Mouse (Mus musculus): ENCODE measurements around the gene Adgrf3.

Gene Adgrf3

DNA sequence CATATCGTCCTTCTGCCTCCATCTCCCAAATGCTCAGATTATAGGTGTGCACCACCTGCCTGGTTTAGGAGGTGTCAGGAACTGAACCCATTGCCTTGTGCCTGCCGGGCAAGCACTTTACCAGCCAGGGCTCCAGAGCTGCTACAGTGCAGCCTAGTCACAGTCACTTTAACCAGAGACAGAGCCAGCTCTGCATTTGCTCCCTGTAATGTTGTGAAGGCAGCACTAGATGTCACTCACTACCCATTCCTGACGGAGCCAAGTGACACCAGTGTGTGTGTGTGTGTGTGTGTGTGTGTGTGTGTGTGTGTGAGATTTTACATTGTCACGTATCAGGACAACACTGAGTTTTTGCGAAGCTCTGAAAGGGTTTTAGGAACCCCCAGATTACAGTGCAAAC lies 4.0 kb downstream of the Adgrf3 start:
- peak; percentile 71 to 73 for DNase-seq

DNA sequence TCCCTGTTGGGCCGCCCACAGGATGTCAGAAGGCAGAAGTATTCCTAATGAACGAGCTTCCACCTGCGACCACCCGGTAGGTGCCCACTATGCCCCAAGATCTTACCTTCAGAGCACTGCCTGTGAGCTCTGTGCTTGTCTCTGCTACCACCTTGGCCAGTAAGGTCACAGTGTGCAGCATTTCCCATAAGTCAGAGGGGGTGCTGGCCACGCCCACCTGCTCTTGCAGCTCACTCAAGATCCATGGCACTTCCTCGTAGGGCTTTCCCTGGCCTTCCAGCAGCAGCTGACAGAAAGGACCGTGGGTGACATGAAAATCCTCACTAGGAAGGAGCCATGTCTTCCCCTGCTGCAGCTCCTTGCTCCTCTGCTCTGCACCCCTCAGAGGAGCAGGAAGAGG lies 7.3 kb downstream of the Adgrf3 start:
- no peak for DNase-seq

DNA sequence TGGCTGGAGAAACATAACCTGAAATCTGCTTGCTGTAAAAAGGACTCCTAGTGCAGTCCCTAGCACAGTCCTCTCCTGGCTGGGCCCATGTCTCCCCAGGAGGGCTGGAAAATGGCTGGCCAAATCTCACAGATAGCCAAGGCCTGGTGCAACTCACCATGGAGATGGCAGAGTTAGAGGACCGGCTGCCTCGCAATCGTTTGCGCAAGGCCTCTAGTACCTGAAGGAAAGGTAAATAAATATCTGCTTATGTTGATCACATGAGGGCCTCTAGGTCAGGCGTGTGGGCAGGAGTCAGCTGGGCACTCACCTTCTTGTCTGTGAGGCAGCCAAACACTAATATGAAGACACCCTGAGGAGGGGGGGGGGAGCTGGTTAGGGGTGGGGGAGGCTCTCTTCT lies 10.2 kb downstream of the Adgrf3 start:
- DNase-seq, result no peak

DNA sequence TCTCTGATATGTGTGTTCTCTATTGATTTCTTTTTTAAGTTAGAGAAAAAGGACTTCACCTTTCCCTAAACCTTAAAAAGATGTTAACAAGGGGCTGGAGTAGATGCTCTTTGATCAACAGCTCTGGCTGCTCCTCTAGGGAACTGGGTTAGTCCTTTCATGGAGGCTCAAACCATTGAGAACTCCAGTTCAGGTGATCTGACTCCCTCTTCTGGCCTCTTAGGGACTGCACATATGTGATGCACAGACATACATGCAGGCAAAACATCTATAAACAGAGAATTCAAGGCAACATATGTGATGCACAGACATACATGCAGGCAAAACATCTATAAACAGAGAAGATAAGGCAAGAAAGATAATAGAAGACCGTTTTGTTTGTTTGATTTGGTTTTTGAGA lies 13.1 kb downstream of the Adgrf3 start:
- DNase-seq, result no peak

DNA sequence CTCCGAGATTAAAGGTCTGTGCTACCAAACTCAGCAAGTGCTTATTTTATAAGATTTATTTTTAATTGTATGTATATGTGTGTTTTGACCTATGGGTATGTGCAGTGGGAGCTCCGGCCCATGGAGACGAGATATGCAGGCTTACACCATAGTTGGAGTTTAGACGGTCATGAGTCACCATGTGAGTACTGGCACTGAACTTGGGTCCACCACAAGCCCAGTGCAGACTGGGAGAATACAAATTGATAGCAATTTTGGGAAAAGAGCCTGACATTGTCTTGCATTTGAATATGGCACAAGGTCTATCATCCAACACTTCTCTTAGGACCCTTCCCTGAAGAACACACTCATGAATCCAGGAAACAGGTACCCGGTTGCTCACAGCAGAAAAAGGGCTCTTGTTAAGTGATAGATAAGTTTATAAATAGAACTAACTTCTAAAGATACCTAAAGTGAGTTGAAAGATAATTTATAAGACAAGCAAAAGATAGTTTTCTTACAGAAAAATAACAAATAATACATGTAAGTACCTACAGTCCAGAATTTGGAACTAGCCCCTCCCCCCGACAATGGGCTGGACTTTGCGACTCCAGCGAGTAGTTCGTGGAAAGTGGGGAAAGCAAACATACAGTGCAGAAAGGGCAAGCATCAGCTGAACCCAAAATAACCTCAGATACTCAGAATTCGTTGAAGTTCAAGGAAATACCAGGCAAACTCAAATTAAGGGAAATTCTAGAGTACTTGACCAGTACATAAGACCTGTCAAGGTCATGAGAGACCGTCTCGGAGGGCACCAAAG lies 17.6 kb downstream of the Adgrf3 start:
- no peak for DNase-seq

DNA sequence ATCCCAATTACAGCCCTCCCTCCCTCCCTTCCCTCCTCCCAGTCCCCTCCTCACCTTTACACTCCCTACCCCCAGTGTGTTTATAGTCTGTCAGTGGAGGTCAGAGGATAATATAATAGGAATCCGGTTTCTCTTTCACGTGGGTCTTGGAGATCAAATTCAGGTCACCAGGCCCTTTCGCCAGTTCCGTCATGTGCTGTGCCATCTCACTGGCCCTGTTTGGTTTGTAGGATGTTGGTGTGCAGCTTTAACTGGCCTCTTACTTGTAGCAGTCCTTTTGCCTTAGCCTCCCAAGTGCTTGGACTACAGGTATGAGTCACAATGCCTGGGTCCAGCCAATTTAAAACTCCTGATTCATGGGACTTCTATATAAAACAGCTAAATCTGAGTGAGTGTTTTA lies 29.7 kb downstream of the Adgrf3 start:
- DNase-seq, result no peak

DNA sequence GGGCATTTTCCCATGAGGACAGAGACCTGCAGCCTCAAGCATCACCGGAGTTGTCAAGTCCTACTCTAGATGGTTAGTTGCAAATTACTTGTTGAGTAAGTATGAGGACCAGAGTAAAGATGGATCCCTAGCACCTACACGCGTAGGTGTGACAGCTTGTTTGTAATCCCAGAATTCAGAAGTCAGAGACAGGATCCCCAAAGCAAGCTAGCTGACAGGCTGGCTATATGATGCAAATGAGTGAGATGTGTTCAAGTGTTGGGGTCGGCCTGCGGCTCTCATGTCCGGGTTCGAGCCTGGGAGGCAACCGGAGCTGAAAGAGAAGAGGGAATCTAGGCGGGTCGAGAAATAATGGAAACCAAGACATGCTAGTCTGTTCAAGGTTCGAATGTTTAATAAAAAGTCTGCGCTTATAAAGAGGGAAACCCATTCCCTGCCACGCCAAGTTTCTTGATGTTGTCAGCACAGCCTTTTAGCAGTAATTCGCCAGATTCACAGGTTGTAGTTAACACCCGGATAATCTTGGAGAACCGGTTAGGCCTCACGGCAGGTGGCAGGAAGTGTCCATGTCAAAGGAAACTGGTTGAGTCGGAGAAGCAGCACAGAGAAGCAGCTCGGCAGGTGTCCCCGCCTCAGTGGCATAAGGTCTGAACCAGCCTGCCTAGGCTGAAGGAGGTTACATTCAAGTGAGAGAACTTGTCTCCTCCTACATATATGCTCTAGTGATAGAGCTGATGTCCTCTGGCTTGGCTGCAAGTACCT lies 32.4 kb downstream of the Adgrf3 start:
- no peak for DNase-seq

DNA sequence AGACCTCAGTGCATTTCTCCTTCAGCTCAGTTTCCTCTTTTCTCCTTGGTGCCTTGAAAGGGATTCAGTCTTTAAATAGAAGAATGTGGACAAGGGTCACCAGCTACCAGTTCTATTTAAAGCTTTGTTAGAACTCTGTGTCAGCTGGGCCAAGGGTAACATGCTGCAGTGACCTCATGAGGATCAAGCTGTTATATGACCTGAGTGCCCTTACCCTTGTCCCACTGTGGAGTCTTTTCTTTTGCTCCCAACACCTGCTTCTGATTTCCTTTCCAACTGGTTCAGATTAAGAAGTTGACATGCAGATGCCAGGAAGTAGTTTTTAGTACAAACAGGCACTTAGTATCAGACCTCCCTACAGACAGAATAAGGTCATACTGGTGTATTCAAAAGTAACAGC lies 33.4 kb downstream of the Adgrf3 start:
- no peak for DNase-seq

DNA sequence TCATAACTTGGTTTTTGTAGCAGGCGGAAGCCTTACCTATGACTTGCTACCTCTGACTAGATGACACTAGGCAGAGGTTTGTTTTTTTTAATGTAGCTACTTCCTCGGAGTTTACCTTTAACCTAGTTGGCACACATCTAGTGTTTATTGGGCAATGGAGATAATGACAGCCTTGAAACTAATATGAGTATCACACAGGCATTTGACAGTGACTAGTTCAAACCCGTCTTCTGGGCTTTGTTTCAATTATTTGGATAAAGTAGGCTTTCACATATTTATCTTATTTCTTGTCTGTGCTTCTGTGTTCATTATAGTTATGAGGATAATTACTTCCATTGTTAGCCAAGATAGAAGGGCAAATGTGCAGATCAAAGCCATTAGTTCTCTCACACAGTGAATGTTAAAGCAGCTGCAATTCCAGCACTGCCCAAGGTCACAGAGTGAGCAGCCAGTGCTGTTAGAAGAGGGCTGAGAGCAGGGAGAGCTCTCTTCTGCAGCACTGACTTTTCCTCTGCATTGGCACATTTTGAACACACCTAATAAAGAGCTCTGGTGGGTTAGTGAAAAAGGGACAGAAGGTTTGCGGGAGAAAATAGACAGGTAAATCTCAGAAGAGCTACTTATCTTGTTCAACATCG lies 35.1 kb downstream of the Adgrf3 start:
- no peak for DNase-seq

DNA sequence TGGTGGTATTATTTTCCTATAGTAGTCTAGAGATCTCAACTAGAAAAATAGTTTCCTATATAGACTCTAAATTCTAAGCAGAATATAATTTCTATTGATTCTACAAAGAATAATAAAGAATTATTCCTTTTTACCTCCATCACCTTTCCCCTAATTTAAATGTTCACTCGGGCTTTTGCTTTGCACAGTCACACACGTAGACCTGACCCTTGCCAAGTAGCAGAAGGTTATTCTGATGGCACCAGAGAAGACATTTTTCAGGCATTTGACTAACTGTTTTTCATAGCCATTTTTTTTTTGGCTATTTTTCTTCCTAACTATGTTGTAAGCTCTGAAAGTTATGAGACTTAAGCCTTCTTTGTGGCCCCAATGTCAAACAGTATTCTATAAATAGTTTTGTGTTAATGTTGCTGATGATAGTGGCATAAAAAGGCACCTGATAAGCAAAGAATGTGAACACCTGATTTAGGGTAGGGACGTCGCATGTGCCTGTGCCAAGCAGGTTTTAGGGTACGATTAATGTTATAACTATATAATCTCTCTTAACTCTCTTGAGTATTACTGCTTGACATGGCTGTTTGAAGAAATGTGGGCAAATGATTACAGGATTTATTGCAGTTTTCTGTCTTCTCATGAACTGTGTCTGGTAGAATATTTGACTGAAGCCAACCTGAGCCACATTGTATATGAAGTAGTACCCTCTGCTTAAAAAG lies 40.1 kb downstream of the Adgrf3 start:
- no peak for DNase-seq

DNA sequence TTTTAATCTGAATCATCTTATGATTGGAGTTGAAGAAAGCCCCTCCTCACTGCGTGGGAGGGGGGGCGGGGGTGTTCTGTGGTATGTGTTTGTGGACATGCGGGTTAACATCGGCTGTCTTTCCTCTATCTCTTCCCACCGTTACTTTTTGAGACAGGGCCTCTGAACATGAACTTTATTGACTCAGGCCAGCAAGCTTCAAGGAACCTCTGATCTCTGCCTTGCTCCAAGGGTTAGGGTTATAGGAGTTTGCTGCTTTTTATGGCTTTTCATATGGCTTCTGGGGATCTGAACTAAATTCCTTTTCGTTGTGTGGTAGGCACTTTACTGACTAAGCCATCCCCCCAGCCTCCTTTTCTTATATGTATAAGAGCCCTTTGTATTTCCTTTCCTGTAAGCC lies 43.2 kb downstream of the Adgrf3 start:
- no peak for DNase-seq

DNA sequence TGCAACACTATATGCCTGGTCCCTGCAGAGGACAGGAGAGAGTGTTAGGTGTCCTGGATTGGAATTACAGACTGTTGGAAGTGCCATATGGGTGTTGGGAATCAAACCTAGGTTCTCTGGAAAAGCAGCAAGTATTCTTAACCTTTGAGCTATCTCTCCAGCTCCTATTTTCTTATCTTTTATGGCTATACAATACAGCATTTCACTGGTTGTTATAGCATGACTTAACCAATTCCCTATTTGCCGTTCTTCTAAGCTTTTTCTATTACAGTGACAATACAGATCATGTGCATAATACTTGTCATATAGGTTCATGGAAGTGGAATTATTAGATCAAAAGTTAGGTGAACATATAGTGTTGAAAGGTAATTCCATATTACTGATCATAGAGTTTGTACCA lies 43.7 kb downstream of the Adgrf3 start:
- DNase-seq, result no peak

DNA sequence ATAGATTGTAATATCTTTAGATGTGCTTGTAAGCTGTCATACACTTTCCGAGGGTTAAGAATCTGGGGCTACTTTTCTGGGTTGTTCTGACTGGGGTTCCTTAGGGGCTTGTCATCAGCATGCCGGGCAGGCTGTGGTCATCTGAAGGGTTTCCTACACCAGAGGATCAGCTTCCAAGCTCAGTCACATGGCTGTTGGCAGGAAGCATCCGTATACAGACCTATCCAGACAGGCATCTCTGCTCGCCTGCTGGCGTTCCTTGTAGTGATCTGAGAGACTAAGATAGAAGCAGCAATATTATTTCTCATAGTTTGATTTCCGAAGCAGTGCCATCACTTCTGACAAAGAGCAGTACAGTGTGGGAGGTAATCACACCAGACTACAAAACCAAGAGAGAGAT lies 45.9 kb downstream of the Adgrf3 start:
- DNase-seq, result peak; percentile 34 to 40

DNA sequence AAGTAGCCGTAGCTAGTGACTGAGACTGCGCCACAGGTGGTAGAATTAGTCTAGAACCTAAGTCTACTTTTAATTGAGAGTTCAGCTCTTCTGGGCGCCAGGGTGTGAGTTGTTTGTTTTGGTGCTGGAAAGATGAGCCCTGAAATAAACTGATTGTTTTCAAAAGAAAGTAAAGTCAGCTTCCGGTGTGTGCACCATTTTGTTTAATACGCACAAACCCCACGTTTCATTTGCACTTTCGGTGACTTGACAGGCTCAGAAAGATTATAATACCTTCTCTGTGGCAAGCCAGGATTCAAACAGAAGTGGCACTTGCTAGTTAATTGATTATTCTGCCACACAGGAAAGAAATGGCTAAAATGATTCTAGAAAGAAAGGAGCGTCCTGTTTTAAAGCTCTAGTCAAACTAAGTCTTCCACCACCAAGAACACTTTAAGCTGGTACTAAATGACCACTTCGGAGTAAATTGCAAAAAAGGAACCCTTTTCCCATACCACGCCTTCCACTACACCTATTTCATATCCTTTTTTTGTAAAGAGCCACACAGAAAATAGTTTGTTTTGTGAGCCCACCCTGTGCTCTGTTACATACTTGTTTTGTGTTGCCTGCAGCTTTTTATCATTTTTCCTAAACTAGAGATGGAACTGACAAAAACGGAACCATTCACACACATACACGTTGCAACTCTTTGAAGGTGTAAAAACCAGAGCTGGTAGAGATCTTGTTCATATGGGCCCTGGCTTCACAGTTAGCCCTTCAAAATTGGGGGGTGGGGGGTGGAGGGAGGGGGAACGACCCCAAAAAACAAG lies 49.5 kb downstream of the Adgrf3 start:
- DNase-seq, result no peak

DNA sequence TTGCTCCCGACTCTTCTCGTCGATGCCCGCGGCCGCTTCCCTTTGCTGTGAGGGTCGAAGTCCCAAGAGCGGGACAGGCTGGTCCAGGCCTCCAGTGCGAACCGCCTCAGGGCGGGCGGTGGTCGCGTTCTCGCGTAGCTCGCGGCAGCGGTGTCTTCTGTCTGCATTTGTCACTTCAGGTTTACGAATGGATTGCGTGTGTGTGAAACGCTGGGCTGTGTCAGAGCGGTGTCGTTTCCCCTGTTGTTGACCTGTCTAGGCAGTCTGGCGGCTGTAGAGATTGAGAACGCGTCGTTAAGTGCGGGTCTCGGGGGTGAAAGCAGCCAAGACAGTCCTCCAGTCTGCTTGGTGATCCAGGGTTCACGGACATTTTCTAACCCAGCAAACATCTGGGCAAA lies 50.1 kb downstream of the Adgrf3 start:
- DNase-seq, result no peak

DNA sequence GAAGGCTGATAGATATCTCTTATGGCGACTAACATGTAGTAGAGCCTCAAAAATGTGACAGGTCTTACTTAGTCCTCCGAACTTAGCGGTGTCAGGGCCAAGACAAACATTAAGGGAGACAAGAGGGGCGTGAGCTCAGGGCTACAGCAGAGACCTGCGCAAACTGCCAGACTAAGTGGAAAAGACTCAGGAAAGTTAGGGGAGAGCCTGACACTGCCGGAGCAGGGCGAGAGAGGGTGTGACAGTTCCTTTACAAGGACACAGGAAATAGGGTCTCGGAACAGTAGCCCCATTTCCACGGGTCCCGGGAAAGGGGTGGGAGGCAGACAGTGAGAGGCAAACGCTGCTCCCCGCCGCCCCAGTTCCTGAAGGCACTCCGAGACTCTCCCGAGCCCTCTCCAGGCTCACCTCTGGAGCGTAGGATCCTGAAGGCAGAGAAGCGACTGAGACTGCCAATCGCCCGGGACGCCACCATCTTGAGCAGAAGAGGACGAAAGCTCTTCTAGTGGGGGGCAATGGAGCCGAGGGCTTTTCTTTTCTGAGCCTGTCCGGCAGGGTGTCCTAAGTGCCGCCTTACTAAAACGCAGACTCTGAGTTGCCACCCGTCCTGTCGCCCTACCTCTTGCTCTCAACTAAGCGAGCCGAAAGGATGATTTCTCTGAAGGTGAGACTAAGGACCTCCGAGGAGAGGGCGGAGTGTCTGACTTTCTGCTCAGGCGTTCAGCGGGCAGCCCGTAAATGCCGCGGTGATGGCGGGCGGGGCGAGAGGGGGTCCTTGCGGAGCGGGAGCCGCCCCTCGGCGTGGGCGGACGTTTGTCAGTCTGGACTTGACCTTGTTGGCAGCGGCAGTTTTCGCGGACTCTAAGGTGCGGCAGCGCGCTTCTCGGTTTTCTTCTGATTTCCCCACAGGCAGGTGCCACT lies 50.8 kb downstream of the Adgrf3 start, which contains the start of the genes Hadha and Hadhb:
Gene Hadha, minus strand, starts transcription at position 689 of the 921 bp plus-strand sequence.
Gene Hadhb, plus strand, starts transcription at position 775 of the 921 bp plus-strand sequence.
- peak; percentile 95 to 96 for DNase-seq

DNA sequence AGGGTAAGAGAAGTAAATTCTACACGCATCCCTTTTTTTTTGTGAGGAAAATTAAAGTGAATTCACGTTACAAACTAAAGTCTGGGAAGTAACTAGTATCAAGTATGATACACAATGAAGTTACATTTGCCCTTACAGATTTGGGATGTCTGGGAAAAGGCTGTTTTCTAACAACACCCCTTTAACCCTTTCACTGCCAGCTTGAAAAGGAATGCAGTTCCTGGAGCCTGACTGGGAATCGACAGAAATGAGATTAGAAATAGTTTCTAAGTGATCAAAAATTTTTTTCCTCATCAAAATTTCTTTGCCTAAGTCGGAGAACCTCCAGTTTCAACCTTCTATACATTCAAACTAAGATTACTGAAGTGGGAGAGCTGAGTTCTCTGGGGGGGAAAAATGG lies 51.5 kb downstream of the Adgrf3 start:
- DNase-seq, result peak; percentile 42 to 77

DNA sequence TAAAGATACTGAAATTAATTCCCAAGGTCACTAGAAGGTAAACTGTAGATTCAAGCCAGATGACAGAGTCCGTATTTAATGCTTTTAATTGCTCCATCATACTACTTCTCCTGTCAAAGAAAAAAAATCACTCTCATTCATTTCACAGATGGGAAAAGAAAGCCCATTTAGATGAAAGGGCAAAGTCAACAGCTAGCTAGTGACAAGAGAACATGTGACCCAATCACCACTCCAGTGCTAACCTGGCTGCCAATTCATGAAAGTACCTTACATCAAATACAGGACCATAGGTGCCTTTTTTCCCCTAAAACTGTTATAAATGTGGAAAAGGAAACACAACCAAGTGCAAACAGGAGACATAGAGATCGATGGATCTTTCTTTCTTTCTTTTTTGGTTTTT lies 52.3 kb downstream of the Adgrf3 start:
- no peak for DNase-seq

DNA sequence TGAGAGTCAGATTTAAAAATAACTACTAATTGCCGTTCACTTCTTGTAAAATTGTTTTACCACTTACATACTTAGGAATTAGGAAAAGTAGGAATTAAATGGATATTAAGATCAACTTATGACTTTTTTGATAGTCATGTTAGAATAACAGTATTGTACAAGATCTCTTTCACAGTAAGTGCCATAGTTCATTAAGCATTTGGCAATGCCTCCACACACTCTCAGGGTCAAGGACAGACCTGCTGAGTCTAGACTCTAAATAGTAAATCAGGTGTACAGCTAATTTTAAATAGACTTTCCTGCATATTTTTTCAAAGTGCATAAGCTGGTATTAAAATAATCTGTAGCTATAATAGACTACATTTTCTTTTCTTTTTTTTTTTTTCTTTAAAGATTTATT lies 53.1 kb downstream of the Adgrf3 start:
- DNase-seq, result no peak

DNA sequence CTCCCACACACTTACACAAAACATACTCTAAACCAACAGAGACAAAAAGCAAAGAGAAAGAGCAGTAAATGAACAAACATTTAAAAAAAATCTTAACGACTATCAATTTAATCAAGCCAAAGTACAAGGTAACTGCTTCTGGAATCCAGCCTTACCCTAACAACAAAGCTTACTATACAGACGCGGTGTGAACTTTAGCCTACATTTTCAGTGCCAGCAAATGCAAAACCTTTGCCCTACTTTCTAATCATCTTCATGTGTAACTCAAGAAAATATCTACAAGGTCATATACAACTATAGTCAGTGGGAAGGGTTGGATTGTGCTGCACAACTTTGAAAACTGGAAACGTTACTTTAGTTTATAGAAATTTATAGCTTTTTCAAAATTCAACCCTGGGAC lies 53.5 kb downstream of the Adgrf3 start:
- no peak for DNase-seq

Data from cerebellum, postnatal 10 days (tissue).